Mouse (Mus musculus) layer of hippocampus, adult 18-20 months (tissue): ENCODE data around the gene Zeb2. TPM values are rescaled to one million over a fixed set of nuclear protein-coding genes. Genes with fewer than 3 reads are reported as not detected.

ENCODE experiments used
- DNase-seq, 2 experiments: peaks; one replicate each; pipeline ENCODE4 v3.0.0; 2022; ENCODE audit warnings: low spot score in 2 of 2
- total RNA-seq, 2 experiments: library from RNA; stranded (reverse); gene quantifications; 2 replicates each; pipeline ENCODE4 v1.2.3; 2021

Gene Zeb2
- total RNA-seq, 2 experiments from 2014 or later: 381 to 385 TPM

GRCm38 (mm10) chr2:45112891-45113683 lies 4.1 kb downstream of the Zeb2 start:
- peak in 1 of 2 experiments; percentile 84 for DNase-seq

- DNase-seq: peak in 1 of 2 experiments; percentile 37
Observed at GRCm38 (mm10) chr2:45112021-45112747, 5.0 kb downstream of the Zeb2 start.

GRCm38 (mm10) chr2:45111571-45111970 lies 5.6 kb downstream of the Zeb2 start:
- peak in 1 of 2 experiments; percentile 28 for DNase-seq

- peak in 1 of 2 experiments; percentile 65 for DNase-seq
Observed at GRCm38 (mm10) chr2:45110757-45111411, 6.3 kb downstream of the Zeb2 start.

- peak in 1 of 2 experiments; percentile 66 for DNase-seq
Observed at GRCm38 (mm10) chr2:45109951-45110756, 7.0 kb downstream of the Zeb2 start.

GRCm38 (mm10) chr2:45109161-45109950 lies 7.8 kb downstream of the Zeb2 start:
- peak in 1 of 2 experiments; percentile 48 for DNase-seq

GRCm38 (mm10) chr2:45108521-45109091 lies 8.6 kb downstream of the Zeb2 start:
- DNase-seq: peak in 1 of 2 experiments; percentile 66

- peak in 1 of 2 experiments; percentile 39 for DNase-seq
Observed at GRCm38 (mm10) chr2:45107555-45107954, 9.6 kb downstream of the Zeb2 start.

- DNase-seq: peak in 1 of 2 experiments; percentile 46
Observed at GRCm38 (mm10) chr2:45105922-45106851, 11.0 kb downstream of the Zeb2 start.

GRCm38 (mm10) chr2:45105281-45105721 lies 11.9 kb downstream of the Zeb2 start:
- no peak for DNase-seq

- no peak for DNase-seq
Observed at GRCm38 (mm10) chr2:45104511-45105055, 12.6 kb downstream of the Zeb2 start.

GRCm38 (mm10) chr2:45104066-45104465 lies 13.1 kb downstream of the Zeb2 start:
- DNase-seq: no peak

GRCm38 (mm10) chr2:45103021-45103983 lies 13.9 kb downstream of the Zeb2 start:
- no peak for DNase-seq

GRCm38 (mm10) chr2:45102191-45102638 lies 15.0 kb downstream of the Zeb2 start:
- DNase-seq: no peak

- DNase-seq: no peak
Observed at GRCm38 (mm10) chr2:45101586-45101985, 15.6 kb downstream of the Zeb2 start.

GRCm38 (mm10) chr2:45101040-45101439 lies 16.2 kb downstream of the Zeb2 start:
- no peak for DNase-seq

- no peak for DNase-seq
Observed at GRCm38 (mm10) chr2:45100628-45101027, 16.6 kb downstream of the Zeb2 start.
